Mouse (Mus musculus) 416B (cell line): ENCODE measurements at regions not wholly inside any gene's neighbourhood (a gene's known extent, or its start where the extent isn't known, plus 50 kb on each side); places are given as distances from the start of the nearest gene placed in this dataset.

ENCODE experiments used
- DNase-seq: peaks from one replicate; pipeline ENCODE4 v3.0.0; 2011; ENCODE audit warnings: low read depth

DNA sequence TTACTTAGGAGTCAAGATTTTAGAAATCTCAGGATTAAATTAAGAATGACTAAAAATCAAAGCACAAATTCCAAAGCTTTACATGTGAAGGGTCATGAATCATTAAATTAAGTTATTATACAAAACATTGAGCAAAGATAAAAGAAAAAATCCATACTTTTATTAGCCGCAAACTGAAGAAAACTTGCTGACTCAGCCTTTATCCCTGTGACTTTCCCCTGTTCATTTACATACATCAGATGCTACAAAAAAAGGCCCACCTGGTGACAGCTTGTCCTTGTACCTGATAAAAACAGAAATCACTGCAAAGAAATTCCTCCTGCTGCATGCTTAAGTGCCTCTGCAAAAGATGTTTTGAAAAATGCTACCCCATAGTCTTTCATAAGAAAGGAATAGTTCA lies 2555.9 kb upstream of the Pcdh20 start:
- DNase-seq: no peak

DNA sequence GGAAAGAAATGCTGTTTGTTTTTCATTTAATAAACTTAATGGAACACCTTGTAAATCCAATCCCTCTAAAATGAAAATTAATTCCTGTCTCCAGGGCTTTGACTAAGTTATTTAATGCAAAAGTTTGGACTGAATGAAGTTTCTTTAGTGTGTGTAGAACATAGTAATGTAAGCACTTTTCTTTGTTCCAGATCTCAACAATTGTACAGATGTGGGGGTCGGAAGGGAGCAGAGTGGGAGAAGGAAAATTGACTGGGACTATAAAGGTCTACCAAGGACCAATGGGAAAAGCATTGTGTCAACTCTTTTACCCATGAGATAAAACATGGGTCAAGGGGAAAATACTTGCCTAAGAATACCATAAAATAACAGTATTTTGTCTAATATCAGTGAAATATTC lies 2548.9 kb upstream of the Pcdh20 start:
- no peak for DNase-seq

DNA sequence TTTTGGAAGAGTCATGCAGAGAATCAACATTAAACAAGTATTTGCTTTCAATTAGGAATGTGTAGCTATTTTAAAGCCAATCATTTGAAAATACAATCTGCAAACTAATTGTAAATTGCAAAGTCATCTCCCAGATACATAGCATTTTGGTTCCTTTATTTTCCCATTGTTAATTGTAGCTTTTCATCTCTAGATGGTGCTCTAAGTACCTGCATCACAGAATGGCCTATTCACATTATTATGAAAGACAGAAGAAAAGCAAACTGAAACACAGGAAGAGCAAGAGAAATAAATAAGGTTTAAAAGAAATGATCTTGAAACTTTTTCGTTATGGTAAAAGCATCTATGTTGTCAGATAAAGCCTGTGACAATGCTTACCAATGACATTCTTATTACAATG lies 2543.5 kb upstream of the Pcdh20 start:
- peak; percentile 17 for DNase-seq
